In genomic region chr3:147064443-147064868, GRCm38 (mm10) we compare ENCODE assay signal across 16 mouse cellular contexts.
DNase-seq lines count a peak whose midpoint lies in the region; ATAC-seq and TF ChIP-seq lines count a peak whose summit lies in the region.
"Had no signal": no experiment of that assay in that cellular context is flagged by ENCODE, and none has a peak within 500 bp of the region (broad histone marks: within the 10 kb centered on the region; RNA-seq: fewer than 3 reads in every experiment).

No protein-coding gene starts in this region.

- H3K4me1 ChIP-seq in embryonic facial prominence, embryonic 13.5 days: peaks cover 13% of the 10 kb centered on the region
- H3K4me1 ChIP-seq in embryonic facial prominence, embryonic 10.5 days: peaks cover 12% of the 10 kb centered on the region; the same call in 1 of the 2 replicates
- H3K4me1 ChIP-seq in lung, postnatal 0 days (ENCODE audit: insufficient read depth, low read depth, low read length): no peaks in the 10 kb centered on the region
- H3K4me1 ChIP-seq in hindbrain, embryonic 14.5 days (replicated peaks; ENCODE audit: control insufficient read depth, insufficient read depth, low read length): peaks cover 7% of the 10 kb centered on the region; the same call in 1 of the 2 replicates
- H3K4me1 ChIP-seq: neural tube, embryonic 12.5 days had no signal

- no peak overlapping the region for H3K4me2 ChIP-seq in embryonic facial prominence, embryonic 13.5 days
- peak overlapping the region; percentile 32 for H3K4me2 ChIP-seq in lung, postnatal 0 days (replicated peaks; ENCODE audit: low read depth, low read length)
- no peak overlapping the region for H3K4me2 ChIP-seq in hindbrain, embryonic 14.5 days (replicated peaks)
- H3K4me2 ChIP-seq: heart, embryonic 11.5 days; neural tube, embryonic 12.5 days had no signal

- H3K4me3 ChIP-seq in embryonic facial prominence, embryonic 13.5 days: no peak overlapping the region
- H3K4me3 ChIP-seq in embryonic facial prominence, embryonic 10.5 days: no peak overlapping the region
- H3K4me3 ChIP-seq in lung, postnatal 0 days (ENCODE audit: low read depth, low read length): no peak overlapping the region
- no peak overlapping the region for H3K4me3 ChIP-seq in hindbrain, embryonic 14.5 days (replicated peaks; ENCODE audit: low read length)
- H3K4me3 ChIP-seq: left cerebral cortex, adult 2 months; limb, embryonic 13.5 days; neural tube, embryonic 12.5 days had no signal

- H3K27me3 ChIP-seq in embryonic facial prominence, embryonic 13.5 days: no peaks in the 10 kb centered on the region
- H3K27me3 ChIP-seq in embryonic facial prominence, embryonic 10.5 days (replicated peaks; ENCODE audit: low read depth, poor library complexity, severe bottlenecking): no peaks in the 10 kb centered on the region
- H3K27me3 ChIP-seq in lung, postnatal 0 days (replicated peaks; ENCODE audit: insufficient read depth, low read length): no peaks in the 10 kb centered on the region
- no peaks in the 10 kb centered on the region for H3K27me3 ChIP-seq in hindbrain, embryonic 14.5 days (ENCODE audit: control insufficient read depth, insufficient read depth, low read length)
- H3K27me3 ChIP-seq: limb, embryonic 13.5 days; neural tube, embryonic 12.5 days had no signal

- no peak overlapping the region for H3K9ac ChIP-seq in embryonic facial prominence, embryonic 13.5 days
- no peak overlapping the region for H3K9ac ChIP-seq in lung, postnatal 0 days (replicated peaks; ENCODE audit: low read depth)
- H3K9ac ChIP-seq in hindbrain, embryonic 14.5 days: no peak overlapping the region
- H3K9ac ChIP-seq: limb, embryonic 13.5 days; neural tube, embryonic 12.5 days had no signal

- no peaks in the 10 kb centered on the region for H3K9me3 ChIP-seq in embryonic facial prominence, embryonic 13.5 days
- no peaks in the 10 kb centered on the region for H3K9me3 ChIP-seq in embryonic facial prominence, embryonic 10.5 days
- H3K9me3 ChIP-seq in lung, postnatal 0 days (ENCODE audit: low read length): no peaks in the 10 kb centered on the region
- no peaks in the 10 kb centered on the region for H3K9me3 ChIP-seq in hindbrain, embryonic 14.5 days (ENCODE audit: control insufficient read depth, low read length)
- H3K9me3 ChIP-seq: limb, embryonic 13.5 days; neural tube, embryonic 12.5 days had no signal

- no peak for TF ChIP-seq CTCF in lung, postnatal 0 days (IDR thresholded peaks at IDR 0.05)

- TF ChIP-seq EP300 in lung, postnatal 0 days (IDR thresholded peaks at IDR 0.05): no peak

- 68% methylated on average over 3 of the region's 3 CpGs for WGBS in embryonic facial prominence, embryonic 13.5 days
- 71% methylated on average over 3 of the region's 3 CpGs for WGBS in embryonic facial prominence, embryonic 10.5 days
- 32% methylated on average over 3 of the region's 3 CpGs for WGBS in lung, postnatal 0 days
- WGBS in hindbrain, embryonic 14.5 days: 58% methylated on average over 3 of the region's 3 CpGs

- DNase-seq in embryonic facial prominence, embryonic 10.5 days (ENCODE audit: low spot score): no peak
- DNase-seq in lung, postnatal 0 days (ENCODE audit: low spot score): no peak
- DNase-seq in lung, postnatal 36 days: no peak
- DNase-seq in hindbrain, embryonic 14.5 days (ENCODE audit: low spot score): no peak
- DNase-seq in frontal cortex, postnatal 10 days (ENCODE audit: low spot score in 2 of 2): no peak
- no peak for DNase-seq in urinary bladder, postnatal 25 days (ENCODE audit: low spot score)
- no peak for DNase-seq in left cerebral cortex, adult 11 months (ENCODE audit: low spot score)
- DNase-seq: adrenal gland, postnatal 36 days; kidney, adult 8-10 months; thymus, adult 18-20 months had no signal

- H3K36me3 ChIP-seq in embryonic facial prominence, embryonic 13.5 days: no peaks in the 10 kb centered on the region
- no peaks in the 10 kb centered on the region for H3K36me3 ChIP-seq in embryonic facial prominence, embryonic 10.5 days (replicated peaks)
- no peaks in the 10 kb centered on the region for H3K36me3 ChIP-seq in lung, postnatal 0 days (ENCODE audit: insufficient read depth, low read length)
- no peaks in the 10 kb centered on the region for H3K36me3 ChIP-seq in hindbrain, embryonic 14.5 days (replicated peaks; ENCODE audit: control insufficient read depth, insufficient read depth)
- H3K36me3 ChIP-seq: limb, embryonic 13.5 days; neural tube, embryonic 12.5 days had no signal

- H3K27ac ChIP-seq in embryonic facial prominence, embryonic 13.5 days: 0 out of 2 replicates have a peak overlapping the region, but pooled peaks have one; percentile 57
- H3K27ac ChIP-seq in embryonic facial prominence, embryonic 10.5 days (replicated peaks): no peak overlapping the region
- H3K27ac ChIP-seq in lung, postnatal 0 days (ENCODE audit: low read length): no peak overlapping the region
- H3K27ac ChIP-seq in hindbrain, embryonic 14.5 days: peak overlapping the region; percentile 4; the same call in 1 of the 2 replicates
- H3K27ac ChIP-seq: left cerebral cortex, adult 2 months; neural tube, embryonic 12.5 days had no signal

- ATAC-seq in embryonic facial prominence, embryonic 13.5 days (ENCODE audit: insufficient number of reproducible peaks, insufficient read depth, low FRiP score, low TSS enrichment, low read depth): no peak
- ATAC-seq in lung, postnatal 0 days: no peak
- peak; percentile 41; the same call in 1 of the 2 replicates for ATAC-seq in hindbrain, embryonic 14.5 days (ENCODE audit: low FRiP score)
- ATAC-seq: activated CD4-positive, CD25-positive, alpha-beta regulatory T cell, adult 4 months had no signal

Comparison
In these comparisons a context has a peak if more than half of its experiments do, and no peak if none do; other contexts are left out.
1. H3K27ac ChIP-seq: peak in embryonic facial prominence, embryonic 13.5 days (single experiment) and hindbrain, embryonic 14.5 days (single experiment); none in embryonic facial prominence, embryonic 10.5 days (single experiment) and lung, postnatal 0 days (single experiment).